Mouse (Mus musculus) erythroblast, embryonic 14.5 days (primary cell): ENCODE measurements around the gene Kcnn1.
A peak's percentile ranks its signal among the peaks of the same experiment; 100 is the strongest.

Experiments used
- GATA1 ChIP-seq: IDR thresholded peaks from 2 replicates; pipeline ENCODE4 v1.6.1; 2012; ENCODE audit warnings: low read length, inconsistent platforms, mixed read lengths
- TAL1 ChIP-seq: IDR thresholded peaks from 3 replicates; pipeline ENCODE4 v1.6.1; 2012; ENCODE audit warnings: low read length, inconsistent platforms, mixed read lengths

- TF ChIP-seq GATA1 (peak; percentile 97), TAL1 (peak; percentile 94)
Measured at GRCm38 (mm10) chr8:70843214-70843773, 19.8 kb downstream of the Kcnn1 start.
